Comparison of ENCODE assay signal across 18 mouse cellular contexts in the genomic region with DNA sequence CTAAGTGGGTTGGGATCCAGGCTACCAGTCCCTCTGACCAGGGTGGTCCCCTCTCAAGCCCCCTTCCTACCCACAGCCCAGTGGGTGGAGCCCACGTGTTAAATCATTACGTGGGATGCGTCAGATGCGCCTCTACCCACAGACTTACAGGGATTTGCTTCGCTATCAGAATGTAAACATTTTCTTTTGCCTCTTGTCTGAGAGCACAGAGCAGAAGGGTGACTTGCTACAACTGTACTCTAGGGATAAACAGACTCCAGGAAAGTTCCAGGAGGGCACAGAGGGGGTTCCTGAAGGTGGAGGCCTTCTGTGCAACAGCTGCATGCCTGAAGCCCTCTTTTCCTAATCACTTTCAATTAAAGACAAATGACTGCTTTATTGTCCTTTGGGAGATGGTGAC.
DNase-seq lines count a peak whose midpoint lies in the region; ATAC-seq and TF ChIP-seq lines count a peak whose summit lies in the region.
"Had no signal": no experiment of that assay in that cellular context is flagged by ENCODE, and none has a peak within 500 bp of the region (broad histone marks: within the 10 kb centered on the region; RNA-seq: fewer than 3 reads in every experiment).

No protein-coding gene starts in this region.

- TF ChIP-seq CTCF in liver, adult 2 months (IDR thresholded peaks at IDR 0.05; ENCODE audit: low read depth, low read length): no peak

- intact Hi-C loops in left cerebral cortex, postnatal 14 days (cut with DNase I): no loop called here

- H3K36me3 ChIP-seq in heart, embryonic 13.5 days: peaks cover 16% of the 10 kb centered on the region
- peaks cover 12% of the 10 kb centered on the region for H3K36me3 ChIP-seq in liver, adult 2 months (ENCODE audit: control insufficient read depth, insufficient read depth, low read length)
- H3K36me3 ChIP-seq: hindbrain, embryonic 12.5 days had no signal

- no peak for ATAC-seq in heart, embryonic 13.5 days (ENCODE audit: extremely low read depth, insufficient number of reproducible peaks, low FRiP score, low TSS enrichment)

- WGBS in heart, embryonic 13.5 days: 38% methylated on average over 5 of the region's 5 CpGs
- 33% methylated on average over 5 of the region's 5 CpGs for WGBS in liver, adult 2 months

- no peak overlapping the region for H3K4me3 ChIP-seq in heart, embryonic 13.5 days
- no peak overlapping the region for H3K4me3 ChIP-seq in liver, adult 2 months (ENCODE audit: insufficient read depth, low read depth, low read length)
- H3K4me3 ChIP-seq: hindbrain, embryonic 12.5 days; left cerebral cortex, adult 2 months; limb, embryonic 12.5 days; lung, embryonic 15.5 days had no signal

- no peak for DNase-seq in heart, postnatal 4 days
- no peak for DNase-seq in liver, adult 2 months (ENCODE audit: extremely low read depth, low read depth, low spot score)
- DNase-seq in liver: no peak
- DNase-seq in c-Kit-negative CD71-positive TER-119-positive erythroid progenitor cells, embryonic 14.5 days (ENCODE audit: low read depth, low spot score): peak; percentile 3
- peak; percentile 17 for DNase-seq in retina, embryonic 14.5 days (ENCODE audit: low spot score)
- DNase-seq in testis, postnatal 14 days (ENCODE audit: low spot score): no peak
- no peak for DNase-seq in left cerebral cortex, postnatal 14 days (ENCODE audit: low spot score in 2 of 2)
- DNase-seq: cerebellum, postnatal 10 days; gastrocnemius, postnatal 10 days; kidney, adult 11 months; midbrain, embryonic 14.5 days; right cerebral cortex, adult 18-20 months; thymus, adult 2 months had no signal

- H3K27ac ChIP-seq in heart, embryonic 13.5 days (replicated peaks): peak overlapping the region; percentile 38
- H3K27ac ChIP-seq in liver, adult 2 months (replicated peaks; ENCODE audit: insufficient read depth, low read depth, low read length): peak overlapping the region; percentile 88
- H3K27ac ChIP-seq: hindbrain, embryonic 12.5 days; left cerebral cortex, adult 2 months; limb, embryonic 12.5 days; lung, embryonic 15.5 days had no signal

- H3K9me3 ChIP-seq in heart, embryonic 13.5 days: no peaks in the 10 kb centered on the region
- H3K9me3 ChIP-seq: hindbrain, embryonic 12.5 days; limb, embryonic 12.5 days; lung, embryonic 15.5 days had no signal

- H3K27me3 ChIP-seq in heart, embryonic 13.5 days (replicated peaks): no peaks in the 10 kb centered on the region
- H3K27me3 ChIP-seq in liver, adult 2 months (ENCODE audit: control insufficient read depth, insufficient read depth, low read length): no peaks in the 10 kb centered on the region
- H3K27me3 ChIP-seq: hindbrain, embryonic 12.5 days; limb, embryonic 12.5 days; lung, embryonic 15.5 days had no signal

- H3K79me2 ChIP-seq in liver, adult 2 months (ENCODE audit: control insufficient read depth, insufficient read depth, low read length): peaks cover 43% of the 10 kb centered on the region

- peaks cover 35% of the 10 kb centered on the region for H3K4me1 ChIP-seq in heart, embryonic 13.5 days
- peaks cover 16% of the 10 kb centered on the region for H3K4me1 ChIP-seq in liver, adult 2 months (ENCODE audit: control insufficient read depth, insufficient read depth, low read length)

- H3K9ac ChIP-seq in heart, embryonic 13.5 days: no peak overlapping the region
- peak overlapping the region; percentile 53; the same call in 1 of the 2 replicates for H3K9ac ChIP-seq in liver, adult 2 months (ENCODE audit: low read depth, low read length)
- H3K9ac ChIP-seq: hindbrain, embryonic 12.5 days; limb, embryonic 12.5 days; lung, embryonic 15.5 days had no signal

- no peak overlapping the region for H3K4me2 ChIP-seq in heart, embryonic 13.5 days
- H3K4me2 ChIP-seq: hindbrain, embryonic 12.5 days; limb, embryonic 12.5 days; lung, embryonic 15.5 days had no signal

- TF ChIP-seq POLR2A in liver, adult 2 months (IDR thresholded peaks at IDR 0.05; ENCODE audit: extremely low read depth, insufficient read depth, low read length): no peak

Comparison
In these comparisons a context has a peak if more than half of its experiments do, and no peak if none do; other contexts are left out.
1. DNase-seq: peak in c-Kit-negative CD71-positive TER-119-positive erythroid progenitor cells, embryonic 14.5 days (single experiment) and retina, embryonic 14.5 days (single experiment); none in heart, postnatal 4 days (single experiment), liver, adult 2 months (single experiment), liver (single experiment), testis, postnatal 14 days (single experiment) and left cerebral cortex, postnatal 14 days (0 of 2).